Mouse (Mus musculus): ENCODE measurements around the gene Phldb3. TPM values are rescaled to one million over a fixed set of nuclear protein-coding genes. Genes with fewer than 3 reads are reported as not detected.

Phldb3 gene
- polyA plus RNA-seq, 1 experiment from 2014 or later, result 0.14 TPM

DNA sequence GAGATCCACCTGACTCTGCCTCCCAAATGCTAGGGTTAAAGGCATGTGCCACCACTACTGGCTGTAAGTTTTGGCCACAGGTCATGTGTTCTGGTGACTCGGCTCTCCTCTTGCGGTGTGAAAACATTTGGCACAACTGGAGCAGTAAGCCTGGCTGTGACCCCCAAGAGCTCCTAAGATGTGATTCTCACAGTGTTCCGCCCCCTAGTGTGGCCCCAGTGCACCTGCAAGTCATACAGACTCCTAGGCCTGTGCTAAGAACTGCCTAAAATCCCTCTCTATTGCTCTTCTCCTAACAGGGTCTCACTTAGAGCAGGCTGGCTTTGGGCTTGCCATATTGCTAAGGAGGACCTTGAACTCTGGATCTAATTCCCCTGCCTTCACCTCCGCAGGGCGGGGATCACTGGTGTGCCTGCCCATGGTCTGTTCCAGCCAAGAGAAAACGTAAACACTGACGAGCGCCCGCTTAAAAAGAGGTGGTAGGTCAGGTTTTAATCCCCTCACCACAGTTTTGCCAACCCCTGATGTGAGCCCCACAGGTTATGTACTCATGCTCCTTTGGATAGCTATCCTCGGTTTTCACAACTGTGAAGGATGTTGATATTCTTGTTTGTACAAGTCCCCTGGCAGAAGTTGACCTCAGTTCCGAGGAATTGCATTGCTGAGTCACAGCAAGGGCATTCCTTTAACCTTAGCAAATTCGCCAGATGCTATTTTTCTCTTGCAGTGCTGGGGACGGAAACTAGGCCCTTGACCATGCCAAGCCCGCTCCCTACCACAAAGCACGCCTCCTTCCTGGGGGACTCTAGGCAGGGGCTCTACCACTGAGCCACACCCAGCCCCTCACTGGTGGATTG lies 11.1 kb upstream of the Phldb3 start:
- H3K36me3 ChIP-seq (ENCODE audit: control insufficient read depth, insufficient read depth, low read length), result no peaks in the 10 kb centered on the region
- no peak overlapping the region for H3K4me3 ChIP-seq (ENCODE audit: low read depth, low read length)
- peaks cover 11% of the 10 kb centered on the region for H3K27me3 ChIP-seq (replicated peaks; ENCODE audit: control insufficient read depth, insufficient read depth, low read length)
- no peak overlapping the region for H3K27ac ChIP-seq (ENCODE audit: low read depth, low read length)
- no peak for ATAC-seq (replicated peaks; ENCODE audit: low FRiP score)
- no peaks in the 10 kb centered on the region; the same call in 1 of the 2 replicates for H3K4me1 ChIP-seq (replicated peaks; ENCODE audit: control insufficient read depth, insufficient read depth, low read length)
- H3K9ac ChIP-seq (ENCODE audit: low read depth, low read length), result no peak overlapping the region
- 71% methylated on average over 15 of the region's 15 CpGs for WGBS
- no peaks in the 10 kb centered on the region for H3K9me3 ChIP-seq (ENCODE audit: control insufficient read depth, low read length)
- H3K4me2 ChIP-seq, result no peak overlapping the region
- DNase-seq (ENCODE audit: low spot score), result no peak

DNA sequence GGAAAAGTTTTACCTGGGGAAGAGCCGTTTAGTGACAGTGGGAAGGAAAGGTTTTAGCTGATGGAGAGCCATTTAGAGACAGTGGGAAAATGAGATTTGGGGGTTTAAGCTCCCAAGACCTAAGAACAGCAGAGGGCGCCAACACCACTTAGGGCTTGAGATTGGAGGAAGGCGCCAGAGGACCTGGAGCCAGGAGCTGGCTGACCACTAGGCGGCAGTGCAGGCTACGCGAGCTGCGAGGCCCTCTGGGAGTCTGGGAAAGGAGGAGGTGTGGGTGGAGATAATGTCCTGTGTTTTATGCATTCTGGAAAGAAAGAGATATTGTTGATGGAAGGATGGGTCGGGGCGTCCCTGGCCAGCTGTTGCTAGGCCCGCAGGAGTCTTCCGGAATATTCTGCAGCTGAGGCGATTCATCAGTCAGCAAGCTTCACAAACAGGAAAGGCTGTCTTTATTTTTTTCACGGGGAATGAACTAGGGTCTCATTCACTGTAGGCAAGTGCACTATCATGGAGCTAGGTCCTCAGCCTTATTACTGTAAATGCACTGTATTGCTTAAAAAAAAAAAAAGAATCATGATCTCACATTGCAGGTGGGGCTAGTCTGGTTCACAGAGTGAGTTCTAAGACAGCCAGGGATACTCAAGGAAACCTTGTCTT lies 9.5 kb upstream of the Phldb3 start:
- no peaks in the 10 kb centered on the region for H3K36me3 ChIP-seq (ENCODE audit: control insufficient read depth, insufficient read depth, low read length)
- H3K4me2 ChIP-seq, result peak overlapping the region; percentile 49
- peak; percentile 89 for DNase-seq (ENCODE audit: low spot score)
- peak; percentile 88 for ATAC-seq (replicated peaks; ENCODE audit: low FRiP score)
- WGBS, result 6% methylated on average over 13 of the region's 13 CpGs
- no peaks in the 10 kb centered on the region for H3K9me3 ChIP-seq (ENCODE audit: control insufficient read depth, low read length)
- H3K27ac ChIP-seq (ENCODE audit: low read depth, low read length), result no peak overlapping the region
- H3K27me3 ChIP-seq (replicated peaks; ENCODE audit: control insufficient read depth, insufficient read depth, low read length), result no peaks in the 10 kb centered on the region
- no peak overlapping the region for H3K4me3 ChIP-seq (ENCODE audit: low read depth, low read length)
- no peak overlapping the region for H3K9ac ChIP-seq (ENCODE audit: low read depth, low read length)
- H3K4me1 ChIP-seq (replicated peaks; ENCODE audit: control insufficient read depth, insufficient read depth, low read length), result no peaks in the 10 kb centered on the region; the same call in 1 of the 2 replicates

GRCm38 (mm10) chr7:24605561-24605960 lies 5.0 kb upstream of the Phldb3 start:
- ATAC-seq (replicated peaks; ENCODE audit: low FRiP score), result no peak
- peaks cover 6% of the 10 kb centered on the region for H3K4me1 ChIP-seq (replicated peaks; ENCODE audit: control insufficient read depth, insufficient read depth, low read length)
- DNase-seq (ENCODE audit: low spot score), result no peak

DNA sequence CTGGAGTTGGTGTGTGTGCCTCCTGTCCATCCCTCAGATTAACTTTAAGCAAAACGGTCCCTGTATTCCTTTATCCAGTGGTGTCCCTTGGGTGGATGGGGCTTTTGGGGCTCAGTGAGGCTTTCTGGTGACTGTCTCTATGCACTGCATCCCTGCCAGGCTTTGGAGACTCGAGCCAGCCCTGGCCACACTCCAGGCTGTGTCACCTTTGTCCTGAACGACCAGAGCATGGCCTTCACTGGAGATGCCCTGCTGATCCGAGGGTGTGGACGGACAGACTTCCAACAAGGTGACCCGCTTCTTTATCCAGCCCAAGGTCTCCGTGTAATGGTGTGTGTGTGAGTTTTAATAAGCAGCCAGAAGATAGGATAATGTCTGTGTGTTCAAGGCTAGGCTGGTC lies 4.5 kb upstream of the Phldb3 start:
- 77% methylated on average over 7 of the region's 7 CpGs for WGBS
- Histone ChIP-seq H3K9me3 (ENCODE audit: control insufficient read depth, low read length) (no peaks in the 10 kb centered on the region), H3K4me3 (ENCODE audit: low read depth, low read length) (no peak overlapping the region), H3K27me3 (replicated peaks; ENCODE audit: control insufficient read depth, insufficient read depth, low read length) (no peaks in the 10 kb centered on the region), H3K9ac (ENCODE audit: low read depth, low read length) (no peak overlapping the region), H3K4me1 (replicated peaks; ENCODE audit: control insufficient read depth, insufficient read depth, low read length) (peaks cover 6% of the 10 kb centered on the region), H3K4me2 (no peak overlapping the region), H3K27ac (ENCODE audit: low read depth, low read length) (no peak overlapping the region), H3K36me3 (ENCODE audit: control insufficient read depth, insufficient read depth, low read length) (no peaks in the 10 kb centered on the region)
- ATAC-seq (replicated peaks; ENCODE audit: low FRiP score) (no peak), DNase-seq (ENCODE audit: low spot score) (no peak)

More at GRCm38 (mm10) chr7:24605561-24605960, 5.0 kb upstream of the Phldb3 start:
- Histone ChIP-seq H3K4me3 (ENCODE audit: low read depth, low read length) (no peak overlapping the region), H3K9ac (ENCODE audit: low read depth, low read length) (no peak overlapping the region), H3K27me3 (replicated peaks; ENCODE audit: control insufficient read depth, insufficient read depth, low read length) (no peaks in the 10 kb centered on the region), H3K9me3 (ENCODE audit: control insufficient read depth, low read length) (no peaks in the 10 kb centered on the region), H3K36me3 (ENCODE audit: control insufficient read depth, insufficient read depth, low read length) (no peaks in the 10 kb centered on the region), H3K27ac (ENCODE audit: low read depth, low read length) (no peak overlapping the region), H3K4me2 (no peak overlapping the region)
- 87% methylated on average over 7 of the region's 7 CpGs for WGBS

- H3K27ac ChIP-seq (ENCODE audit: low read depth, low read length), result no peak overlapping the region
- 40% methylated on average over 6 of the region's 6 CpGs for WGBS
- peaks cover 17% of the 10 kb centered on the region for H3K27me3 ChIP-seq (replicated peaks; ENCODE audit: control insufficient read depth, insufficient read depth, low read length)
- ATAC-seq (replicated peaks; ENCODE audit: low FRiP score), result peak; percentile 78
- H3K4me1 ChIP-seq (replicated peaks; ENCODE audit: control insufficient read depth, insufficient read depth, low read length), result peaks cover 14% of the 10 kb centered on the region
- no peak overlapping the region for H3K4me2 ChIP-seq
- DNase-seq (ENCODE audit: low spot score), result no peak
- no peak overlapping the region for H3K9ac ChIP-seq (ENCODE audit: low read depth, low read length)
- no peaks in the 10 kb centered on the region for H3K36me3 ChIP-seq (ENCODE audit: control insufficient read depth, insufficient read depth, low read length)
- H3K4me3 ChIP-seq (ENCODE audit: low read depth, low read length), result no peak overlapping the region
- no peaks in the 10 kb centered on the region for H3K9me3 ChIP-seq (ENCODE audit: control insufficient read depth, low read length)
Observed at GRCm38 (mm10) chr7:24608017-24608416, 2.5 kb upstream of the Phldb3 start.

- peaks cover 14% of the 10 kb centered on the region for H3K4me1 ChIP-seq (replicated peaks; ENCODE audit: control insufficient read depth, insufficient read depth, low read length)
- no peak overlapping the region for H3K4me3 ChIP-seq (ENCODE audit: low read depth, low read length)
- H3K4me2 ChIP-seq, result no peak overlapping the region
- DNase-seq (ENCODE audit: low spot score) (no peak), ATAC-seq (replicated peaks; ENCODE audit: low FRiP score) (no peak)
- H3K36me3 ChIP-seq (ENCODE audit: control insufficient read depth, insufficient read depth, low read length), result no peaks in the 10 kb centered on the region
- H3K9ac ChIP-seq (ENCODE audit: low read depth, low read length), result no peak overlapping the region
- no peak overlapping the region for H3K27ac ChIP-seq (ENCODE audit: low read depth, low read length)
- WGBS, result 66% methylated on average over 8 of the region's 8 CpGs
- peaks cover 22% of the 10 kb centered on the region for H3K27me3 ChIP-seq (replicated peaks; ENCODE audit: control insufficient read depth, insufficient read depth, low read length)
- H3K9me3 ChIP-seq (ENCODE audit: control insufficient read depth, low read length), result no peaks in the 10 kb centered on the region
Observed at GRCm38 (mm10) chr7:24608561-24608960, 2.0 kb upstream of the Phldb3 start.

- Histone ChIP-seq H3K4me1 (replicated peaks; ENCODE audit: control insufficient read depth, insufficient read depth, low read length) (peaks cover 14% of the 10 kb centered on the region), H3K36me3 (ENCODE audit: control insufficient read depth, insufficient read depth, low read length) (no peaks in the 10 kb centered on the region), H3K27me3 (replicated peaks; ENCODE audit: control insufficient read depth, insufficient read depth, low read length) (peaks cover 22% of the 10 kb centered on the region), H3K27ac (ENCODE audit: low read depth, low read length) (0 out of 2 replicates have a peak overlapping the region, but pooled peaks have one; percentile 25), H3K9me3 (ENCODE audit: control insufficient read depth, low read length) (no peaks in the 10 kb centered on the region), H3K9ac (ENCODE audit: low read depth, low read length) (peak overlapping the region; percentile 66), H3K4me2 (peak overlapping the region; percentile 97), H3K4me3 (ENCODE audit: low read depth, low read length) (peak overlapping the region; percentile 55)
- WGBS, result under 1% methylated on average over 36 of the region's 36 CpGs
- ATAC-seq (replicated peaks; ENCODE audit: low FRiP score) (peak; percentile 80), DNase-seq (ENCODE audit: low spot score) (peak; percentile 90)
Observed at GRCm38 (mm10) chr7:24610879-24611494, 424 bp downstream of the Phldb3 start.

DNA sequence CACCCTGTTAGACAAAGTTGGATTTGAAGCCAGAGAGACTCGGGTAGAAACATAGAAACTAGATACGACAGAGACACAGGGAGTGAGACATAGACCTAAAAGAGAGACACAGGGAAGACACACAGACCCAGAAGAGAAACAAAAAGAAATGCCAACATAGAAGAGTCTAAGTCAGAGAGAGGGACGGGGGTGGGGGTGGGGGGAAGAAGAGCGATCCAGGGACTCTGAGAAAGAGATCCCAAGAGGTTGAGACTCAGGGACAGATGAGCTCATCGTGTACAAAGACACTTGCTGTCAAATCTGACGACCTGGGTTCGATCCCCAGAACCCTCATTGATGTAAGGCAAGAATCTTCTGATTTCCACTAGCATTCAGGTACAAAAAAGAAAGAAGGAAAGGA lies 1.1 kb downstream of the Phldb3 start:
- no peaks in the 10 kb centered on the region for H3K9me3 ChIP-seq (ENCODE audit: control insufficient read depth, low read length)
- H3K36me3 ChIP-seq (ENCODE audit: control insufficient read depth, insufficient read depth, low read length), result no peaks in the 10 kb centered on the region
- no peak overlapping the region for H3K27ac ChIP-seq (ENCODE audit: low read depth, low read length)
- no peak for ATAC-seq (replicated peaks; ENCODE audit: low FRiP score)
- no peak for DNase-seq (ENCODE audit: low spot score)
- peak overlapping the region; percentile 97 for H3K4me2 ChIP-seq
- peaks cover 22% of the 10 kb centered on the region for H3K27me3 ChIP-seq (replicated peaks; ENCODE audit: control insufficient read depth, insufficient read depth, low read length)
- H3K9ac ChIP-seq (ENCODE audit: low read depth, low read length), result peak overlapping the region; percentile 66
- H3K4me1 ChIP-seq (replicated peaks; ENCODE audit: control insufficient read depth, insufficient read depth, low read length), result peaks cover 17% of the 10 kb centered on the region
- H3K4me3 ChIP-seq (ENCODE audit: low read depth, low read length), result peak overlapping the region; percentile 55
- 13% methylated on average over 7 of the region's 7 CpGs for WGBS
